Mouse (Mus musculus) megakaryocyte-erythroid progenitor cell, adult 5-6 weeks (primary cell): ENCODE data around the gene Tex2. TPM values are rescaled to one million over a fixed set of nuclear protein-coding genes. Genes with fewer than 3 reads are reported as not detected.
"Not testable (repeated sequence)": the region's sequence is repeated elsewhere in the genome, so short reads cannot be mapped to it uniquely, and the experiment has no call there.

Experiments
- ATAC-seq: replicated peaks from 2 replicates; pipeline ENCODE4 v1.8.0; 2016; ENCODE audit warnings: mild to moderate bottlenecking, inconsistent platforms; ENCODE audit not compliant: severe bottlenecking, poor library complexity, low FRiP score, low TSS enrichment
- total RNA-seq, 2 experiments: library from RNA; stranded (forward) in 1 of 2; stranded (reverse) in 1 of 2; fragments of 200-1000, 215-1000 nt in 1 of 2; fragments of >200 nt in 1 of 2; fragmentation: Nextera tagmentation in 1 of 2; gene quantifications; 2 replicates each; pipeline ENCODE4 v1.2.3; 2014 to 2017

The Tex2 gene
- 23.4 and 24.2 TPM in 2 replicates for total RNA-seq (2014; fragmentation: Nextera tagmentation)
- total RNA-seq (2017): 22.4 and 32.8 TPM in 2 replicates

GRCm38 (mm10) chr11:106612961-106613637, at the start of gene Tex2:
Gene Tex2, minus strand, starts transcription at chr11:106613423.
- peak; percentile 80 for ATAC-seq

DNA sequence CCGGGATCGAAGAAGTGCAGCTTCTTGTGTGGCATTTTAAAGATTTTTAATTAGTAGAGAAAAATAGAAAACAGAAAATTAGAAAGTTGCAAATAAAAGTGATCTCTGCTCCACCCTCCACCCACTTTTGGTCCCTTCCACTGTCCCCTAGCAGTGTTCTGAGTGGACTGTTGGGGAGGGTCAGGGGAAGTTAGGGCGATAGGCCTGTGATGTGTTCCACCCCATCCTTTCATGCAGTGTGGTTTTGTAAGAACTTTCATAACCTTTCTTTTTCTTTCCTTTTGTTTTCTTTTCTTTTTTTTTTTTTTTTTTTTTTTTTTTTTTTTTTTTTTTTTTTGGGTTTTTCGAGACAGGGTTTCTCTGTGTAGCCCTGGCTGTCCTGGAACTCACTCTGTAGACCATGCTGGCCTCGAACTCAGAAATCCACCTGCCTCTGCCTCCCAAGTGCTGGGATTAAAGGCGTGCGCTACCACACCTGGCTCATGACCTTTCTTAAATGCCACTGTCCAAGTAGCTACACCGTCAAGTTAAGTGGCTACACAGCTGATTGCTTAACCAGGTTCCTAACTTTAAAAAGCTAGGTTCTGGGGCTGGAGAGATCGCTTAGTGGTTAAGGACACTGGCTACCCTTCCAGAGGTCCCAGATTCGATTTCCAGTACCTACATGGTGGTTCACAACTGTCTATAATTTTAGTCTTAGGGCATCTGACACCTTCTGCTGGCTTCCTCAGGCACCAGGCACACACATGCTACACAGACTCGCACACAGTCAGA, 49.6 kb upstream of the Tex2 start:
- no peak for ATAC-seq

GRCm38 (mm10) chr11:106660453-106661081, 47.3 kb upstream of the Tex2 start:
- ATAC-seq: no peak

DNA sequence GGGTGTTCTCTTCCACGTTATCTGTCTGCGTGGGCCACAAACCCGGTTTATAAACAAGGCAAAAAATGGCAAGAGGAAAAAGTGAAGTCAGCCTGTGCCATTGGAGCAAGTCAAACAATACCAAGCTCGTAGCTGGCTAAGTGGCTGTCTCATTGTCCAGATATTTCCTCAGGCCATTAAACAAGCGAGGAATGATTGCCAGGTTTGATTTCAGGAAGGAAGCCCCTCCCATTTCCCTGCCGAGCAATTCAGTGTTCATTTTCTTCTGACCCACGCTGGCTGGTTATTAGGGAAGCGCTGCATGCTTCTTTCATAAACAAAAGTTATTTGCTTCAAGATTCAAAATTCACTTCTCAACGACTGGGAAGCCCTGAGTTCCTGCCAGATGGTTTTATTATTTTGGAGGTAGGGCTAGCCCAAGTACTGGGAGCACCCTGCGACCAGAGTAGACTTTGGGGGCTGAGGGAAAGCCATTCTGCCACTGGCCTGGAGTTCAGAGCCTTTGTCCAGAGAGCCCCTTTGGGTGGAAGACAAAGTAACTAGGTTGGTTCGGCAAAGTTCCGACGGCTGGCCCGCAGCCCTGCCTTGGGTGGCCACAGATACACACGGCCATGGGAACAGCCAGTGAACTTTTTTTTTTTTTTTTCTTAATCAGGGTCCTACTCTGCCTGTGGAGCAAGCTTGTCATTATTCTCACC, 46.5 kb upstream of the Tex2 start:
- no peak for ATAC-seq

GRCm38 (mm10) chr11:106658051-106658880, 45.0 kb upstream of the Tex2 start:
- peak; percentile 60 for ATAC-seq

DNA sequence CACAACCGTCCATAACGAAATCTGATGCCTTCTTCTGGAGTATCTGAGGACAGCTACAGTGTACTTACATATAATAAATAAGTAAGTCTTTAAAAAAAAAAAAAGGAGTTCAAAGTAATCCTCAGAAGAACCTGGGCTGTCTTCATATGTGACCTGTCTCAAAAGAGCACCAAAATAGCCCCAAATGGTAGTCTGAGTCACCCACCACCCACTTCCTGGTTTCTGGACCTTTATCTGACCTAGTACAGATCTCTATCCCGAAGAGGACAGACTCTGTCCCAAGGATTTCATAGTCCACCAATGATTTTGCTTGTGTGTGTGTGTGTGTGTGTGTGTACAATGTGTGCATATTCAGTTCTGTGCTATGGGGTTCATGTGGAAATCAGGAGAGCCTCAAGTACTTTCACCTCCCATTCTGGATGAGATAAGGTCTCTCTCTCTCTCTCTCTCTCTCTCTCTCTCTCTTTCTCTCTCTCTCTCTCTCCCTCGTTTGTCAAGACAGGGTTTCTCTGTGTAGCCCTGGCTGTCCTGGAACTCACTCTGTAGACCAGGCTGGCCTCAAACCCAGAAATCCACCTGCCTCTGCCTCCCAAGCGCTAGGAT, 43.8 kb upstream of the Tex2 start:
- ATAC-seq: not testable (repeated sequence)

DNA sequence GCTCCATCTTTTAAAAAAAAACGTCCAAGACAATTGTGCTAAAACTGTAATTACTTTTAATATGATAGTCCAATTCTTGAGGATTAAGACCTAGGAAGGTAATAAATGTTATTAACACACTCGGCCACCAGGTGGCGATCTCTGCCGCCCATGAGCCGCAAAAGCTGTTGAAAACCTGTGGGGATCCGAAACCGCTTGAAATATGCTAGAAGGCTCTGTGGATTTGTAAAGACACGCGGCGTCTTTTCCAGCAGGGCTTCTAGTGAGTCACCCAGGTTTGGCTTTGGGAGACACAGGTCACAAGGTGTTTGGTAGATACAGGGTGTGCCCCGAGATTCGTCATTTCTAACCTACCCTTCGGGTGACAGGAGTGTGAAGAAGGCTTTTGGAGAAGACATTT, 35.1 kb upstream of the Tex2 start:
- ATAC-seq: peak; percentile 73; the same call in 1 of the 2 replicates

DNA sequence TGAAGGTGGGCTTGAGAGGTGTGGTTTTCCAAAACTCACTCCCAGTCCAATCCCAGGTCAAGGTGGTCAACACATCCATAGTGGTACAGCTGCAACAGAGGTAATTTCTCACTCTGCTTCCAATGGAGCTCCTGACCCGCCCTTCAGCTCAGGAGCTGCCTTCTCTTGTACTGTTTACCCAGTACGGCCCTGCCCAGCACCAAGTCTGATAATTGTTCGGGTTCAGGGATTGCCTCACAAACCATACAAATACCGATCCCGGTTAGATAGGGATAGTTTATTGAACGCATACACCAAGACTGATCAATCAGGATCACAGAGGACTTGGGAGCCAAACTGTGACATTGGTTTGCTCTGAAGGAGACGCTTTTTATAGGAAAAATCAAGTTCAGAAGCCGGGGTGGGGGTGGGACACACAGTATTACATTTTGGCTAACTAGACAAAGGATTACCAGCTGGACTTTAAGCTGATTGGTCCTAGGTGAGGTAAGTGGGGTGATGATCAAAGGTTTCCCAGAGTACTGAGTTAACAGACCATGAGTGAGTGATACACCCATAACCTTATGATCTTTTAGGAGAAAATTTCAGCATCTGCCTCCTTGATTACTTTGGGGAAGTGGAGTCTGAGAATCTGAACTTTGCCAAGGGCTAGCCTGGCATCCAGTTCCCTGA, 29.9 kb upstream of the Tex2 start:
- ATAC-seq: no peak

- ATAC-seq: no peak
These were observed 28.4 kb upstream of the Tex2 start for GRCm38 (mm10) chr11:106641580-106641979.

DNA sequence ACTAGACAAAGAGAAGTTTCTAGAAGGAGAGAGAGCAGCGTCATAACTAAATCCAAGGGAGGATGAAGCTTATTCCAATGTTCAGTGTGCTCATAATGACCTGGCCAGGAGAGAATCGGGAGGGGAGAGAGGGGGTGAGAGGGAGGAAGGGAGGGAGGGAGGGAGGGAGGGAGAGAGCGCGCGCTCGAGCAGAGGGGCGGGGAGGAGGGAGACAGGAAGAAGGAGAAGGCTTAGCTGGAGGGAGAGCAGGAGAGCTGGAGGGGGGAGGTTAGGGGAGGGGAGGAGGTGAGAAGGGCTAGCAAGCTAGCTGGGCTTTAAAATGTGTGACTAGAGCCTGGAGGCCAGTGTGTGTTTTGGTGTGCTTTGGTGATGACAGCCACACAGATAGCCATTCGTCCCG, 26.8 kb upstream of the Tex2 start:
- ATAC-seq: no peak

DNA sequence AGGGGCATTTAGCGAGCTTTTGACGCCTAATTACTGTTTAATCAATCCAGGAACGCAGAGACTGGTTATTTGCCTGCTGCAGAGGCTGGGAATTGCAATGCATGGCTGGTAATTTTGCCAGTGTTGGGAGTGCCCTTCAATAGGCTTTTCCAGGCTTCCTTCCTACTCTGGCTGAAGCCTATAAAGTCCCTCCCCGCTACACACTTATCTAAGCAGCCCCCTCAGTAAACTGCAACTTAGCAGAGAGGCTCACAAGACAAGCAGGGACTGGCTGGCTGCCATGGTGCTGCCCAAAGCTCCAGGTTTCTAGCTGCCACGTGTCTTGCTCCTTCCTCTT, 26.1 kb upstream of the Tex2 start:
- ATAC-seq: 0 out of 2 replicates have a peak, but pooled peaks have one; percentile 11

DNA sequence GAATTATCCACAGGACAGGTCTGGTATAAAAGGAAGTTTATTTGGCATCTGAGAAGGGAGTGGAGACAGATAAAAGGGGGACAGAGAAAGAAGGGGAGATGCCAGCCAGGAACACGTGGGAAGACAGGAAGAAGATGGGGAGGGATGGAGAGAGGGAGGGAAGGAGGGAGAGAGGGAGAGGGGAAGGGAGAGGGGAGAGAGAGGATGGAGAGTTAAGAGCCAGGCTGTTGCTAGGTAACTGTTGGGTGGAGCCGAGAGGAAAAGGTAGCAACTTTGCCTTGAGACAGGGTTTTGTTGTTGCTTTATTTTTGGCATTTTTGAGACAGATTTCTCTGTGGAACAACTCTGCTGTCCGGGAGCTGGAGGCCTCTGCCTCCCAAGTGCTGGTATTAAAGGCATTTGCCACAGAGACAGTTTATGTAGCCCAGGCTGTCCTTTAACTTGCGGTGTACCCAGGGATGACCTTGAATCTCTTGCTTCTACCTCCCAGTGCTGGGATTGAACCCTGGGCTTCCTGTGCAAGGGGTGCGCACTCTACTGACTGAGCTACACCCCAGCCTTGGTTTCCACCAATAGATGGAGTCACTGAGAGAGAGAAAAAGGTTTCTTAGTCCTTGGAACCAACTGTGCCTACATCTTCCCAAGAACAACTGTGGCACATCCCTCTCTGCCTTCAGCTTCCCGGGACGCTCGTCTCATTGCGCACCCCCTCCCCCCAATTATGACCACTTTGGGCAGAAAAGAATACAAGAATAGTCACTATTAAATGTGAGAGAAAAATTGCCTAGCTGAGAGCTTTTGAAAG, 25.5 kb upstream of the Tex2 start:
- ATAC-seq: no peak

DNA sequence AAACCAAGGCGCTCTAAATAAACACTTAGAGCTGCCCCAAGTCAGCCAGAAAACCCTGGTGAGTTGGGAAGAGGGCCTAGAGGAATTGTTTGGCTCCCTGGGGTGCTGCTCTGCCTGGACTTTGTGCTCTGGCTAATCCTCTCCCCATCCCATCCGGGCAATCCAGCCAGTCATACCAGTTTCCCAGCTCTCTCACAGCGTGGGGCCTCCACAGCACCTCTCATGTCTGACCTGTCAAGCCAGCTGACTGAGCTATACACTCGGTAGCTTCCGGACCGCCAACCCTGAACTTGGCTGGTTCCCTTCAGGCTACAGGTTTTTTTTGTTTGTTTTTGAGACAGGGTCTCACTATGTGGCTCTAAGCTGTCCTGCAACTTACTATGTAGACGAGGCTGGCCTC, 24.5 kb upstream of the Tex2 start:
- no peak for ATAC-seq

DNA sequence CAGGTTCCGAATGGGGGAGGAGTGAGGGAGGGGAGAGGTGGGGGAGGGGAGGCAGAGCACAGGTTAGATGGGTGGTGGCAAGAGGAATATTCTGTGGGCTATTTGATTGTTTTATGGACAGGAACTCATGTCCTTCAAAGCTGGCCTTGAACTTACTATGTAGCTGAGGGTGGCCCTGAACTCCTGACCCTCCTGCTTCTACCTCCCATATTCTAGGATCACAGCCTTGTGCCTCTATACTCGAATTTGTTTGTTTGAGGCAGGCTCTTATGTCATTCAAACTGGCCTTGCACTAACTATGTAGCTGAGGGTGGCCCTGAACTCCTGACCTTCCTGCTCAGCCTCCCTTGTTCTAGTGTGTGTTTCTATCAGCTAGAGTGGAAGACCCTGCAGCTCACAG, 22.7 kb upstream of the Tex2 start:
- no peak for ATAC-seq

GRCm38 (mm10) chr11:106634175-106634574, 21.0 kb upstream of the Tex2 start:
- not testable (repeated sequence) for ATAC-seq

DNA sequence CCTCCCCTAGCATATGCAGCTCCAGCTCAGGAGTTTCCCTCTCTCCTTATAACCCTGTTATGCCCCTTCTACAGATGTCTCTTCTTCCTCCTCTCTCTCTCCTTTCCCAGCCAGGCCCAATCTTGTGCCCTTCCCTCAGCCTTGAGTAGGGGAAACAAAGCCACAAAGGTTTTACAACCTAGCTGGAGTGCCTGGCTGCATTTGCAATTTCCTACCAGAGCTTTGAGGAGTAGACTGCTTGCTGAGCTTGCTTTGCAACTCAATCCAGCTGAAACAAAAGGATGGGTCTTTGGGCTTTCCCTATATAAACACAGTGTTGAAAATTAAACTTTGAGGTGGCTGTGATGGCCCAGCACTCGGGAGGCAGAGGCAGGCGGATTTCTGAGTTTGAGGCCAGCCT, 20.2 kb upstream of the Tex2 start:
- no peak for ATAC-seq

DNA sequence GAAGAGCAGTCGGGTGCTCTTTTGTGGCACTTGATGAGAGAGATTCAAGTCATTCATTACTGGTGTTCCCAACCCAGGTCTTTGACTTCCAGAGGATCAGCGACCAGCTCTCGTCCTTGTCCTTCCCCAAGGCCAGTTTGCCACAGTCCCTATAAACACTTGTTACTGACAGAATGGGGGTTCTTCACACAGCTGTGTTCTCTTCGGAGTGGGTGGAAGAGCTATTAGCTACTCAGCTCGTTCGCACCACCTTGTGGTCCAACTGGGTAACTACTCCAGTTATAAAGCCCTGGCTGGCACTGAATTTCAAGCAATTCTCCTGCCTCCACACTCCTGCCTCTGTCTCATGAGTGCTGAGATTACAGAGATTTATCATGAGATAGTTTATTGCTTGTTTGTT, 14.5 kb upstream of the Tex2 start:
- ATAC-seq: peak; percentile 96
